Mouse (Mus musculus): Measurements from ENCODE around the gene Gga3.

DNA sequence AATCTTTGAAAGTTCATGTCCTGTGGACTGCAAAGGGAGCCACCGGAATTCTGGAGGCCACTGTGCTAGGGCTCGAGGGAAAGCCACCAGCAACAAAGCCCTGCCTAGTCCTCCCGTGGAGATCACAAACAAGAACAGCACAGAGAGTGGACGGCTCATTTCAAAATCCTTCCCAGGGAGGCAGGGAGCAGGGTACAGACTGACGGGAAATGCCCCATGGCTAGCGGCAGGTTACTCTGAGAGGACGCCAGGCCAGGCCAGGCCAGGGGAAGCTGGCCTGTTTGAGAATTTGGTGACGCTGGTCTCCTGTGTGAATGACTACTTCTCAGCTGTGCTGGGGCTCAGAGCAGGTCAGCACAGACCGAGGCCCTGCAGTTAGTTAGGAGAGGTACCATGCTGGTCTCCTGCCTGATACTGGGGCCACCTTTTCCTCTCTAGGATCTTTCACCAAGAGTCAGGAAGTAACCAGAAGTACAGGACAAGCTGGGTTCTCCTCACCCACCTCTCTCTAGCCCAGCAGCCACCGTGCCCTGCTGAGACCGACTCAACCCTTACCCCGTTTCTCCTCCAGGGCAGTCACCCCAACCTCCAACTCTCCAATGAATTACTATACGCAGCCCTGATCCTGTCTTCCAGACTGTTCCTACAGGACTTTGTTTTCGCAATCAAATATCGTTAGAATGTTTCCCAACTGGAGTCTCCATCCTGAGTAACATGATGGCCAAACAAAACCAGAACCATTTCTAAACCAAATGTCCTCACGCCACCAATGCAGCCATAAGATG is 15.1 kb upstream of the Gga3 start:
- TF ChIP-seq POLR2A (IDR thresholded peaks at IDR 0.05; ENCODE audit: low read depth, low read length): no peak
- TF ChIP-seq CTCF (conservative IDR thresholded peaks at IDR 0.05; ENCODE audit: insufficient read depth, insufficient read length, low read depth, low read length): no peak

All from kidney, adult 2 months (tissue).